Comparison of ENCODE assay signal across 16 mouse cellular contexts in the genomic region with DNA sequence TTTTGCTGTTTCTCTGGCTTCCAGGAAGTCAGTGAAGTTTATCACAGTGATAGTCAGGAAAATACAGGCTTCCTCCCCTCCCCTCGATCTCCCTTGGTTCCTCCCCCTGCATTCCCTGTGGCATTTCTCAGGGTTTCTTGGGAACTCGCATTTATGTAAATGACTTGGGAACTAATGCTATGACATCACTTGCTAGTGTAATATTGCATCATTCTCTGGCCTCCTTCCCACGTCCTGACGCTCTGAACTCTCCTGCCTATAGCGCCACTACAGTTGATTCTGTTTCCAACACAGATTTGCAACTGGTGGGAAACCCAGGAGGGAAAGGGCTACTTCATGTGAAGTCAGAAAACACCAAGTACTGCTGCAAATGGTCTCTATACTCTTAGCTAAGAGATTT. TPM values are rescaled to one million over a fixed set of nuclear protein-coding genes. Genes with fewer than 3 reads are reported as not detected.
DNase-seq lines count a peak whose midpoint lies in the region; ATAC-seq and TF ChIP-seq lines count a peak whose summit lies in the region.
"Had no signal": no experiment of that assay in that cellular context is flagged by ENCODE, and none has a peak within 500 bp of the region (broad histone marks: within the 10 kb centered on the region; RNA-seq: fewer than 3 reads in every experiment).

No protein-coding gene starts in this region.

- peak overlapping the region; percentile 67 for H3K4me3 ChIP-seq in layer of hippocampus, adult 2 months
- H3K4me3 ChIP-seq in cortical plate, adult 2 months (ENCODE audit: insufficient read depth, low read length), result peak overlapping the region; percentile 68
- peak overlapping the region; percentile 46 for H3K4me3 ChIP-seq in midbrain, embryonic 16.5 days (ENCODE audit: low read depth, low read length)
- H3K4me3 ChIP-seq: gastrocnemius, adult 2 months; intestine, embryonic 15.5 days; limb, embryonic 12.5 days; megakaryocyte, embryonic 14.5 days had no signal

- H3K27ac ChIP-seq in layer of hippocampus, adult 2 months, result peak overlapping the region; percentile 92
- no peak overlapping the region for H3K27ac ChIP-seq in cortical plate, adult 2 months (ENCODE audit: insufficient read depth, low read length)
- H3K27ac ChIP-seq in midbrain, embryonic 16.5 days (ENCODE audit: low read length), result no peak overlapping the region
- H3K27ac ChIP-seq: gastrocnemius, adult 2 months; intestine, embryonic 15.5 days; limb, embryonic 12.5 days had no signal

- peak; percentile 47; the same call in 1 of the 2 replicates for TF ChIP-seq POLR2A in cortical plate, adult 2 months (IDR thresholded peaks at IDR 0.05; ENCODE audit: extremely low read depth, insufficient read depth, low read length)

- peak; percentile 32 to 49 for DNase-seq in layer of hippocampus, adult 2 months (ENCODE audit: low spot score in 2 of 2)
- DNase-seq in layer of hippocampus, adult 9-10 months (ENCODE audit: low spot score), result no peak
- DNase-seq in MN1 (ENCODE audit: low spot score), result peak; percentile 93
- DNase-seq in B cell, adult 2 months, result no peak
- no peak for DNase-seq in urinary bladder, adult 2 months (ENCODE audit: low spot score)
- DNase-seq: cerebellum, postnatal 25 days; gastrocnemius, adult 2 months; kidney, postnatal 14 days; lung, adult 2 months; thymus, adult 2 months had no signal

- no peak for ATAC-seq in midbrain, embryonic 16.5 days
- no peak for ATAC-seq in granulocyte monocyte progenitor cell, adult 5-6 weeks (replicated peaks; ENCODE audit: poor library complexity, severe bottlenecking)
- ATAC-seq: intestine, embryonic 15.5 days had no signal

- no peak overlapping the region for H3K9ac ChIP-seq in midbrain, embryonic 16.5 days (ENCODE audit: low read depth, low read length)
- H3K9ac ChIP-seq: intestine, embryonic 15.5 days; limb, embryonic 12.5 days had no signal

- peak overlapping the region; percentile 63 for H3K4me2 ChIP-seq in midbrain, embryonic 16.5 days (ENCODE audit: low read length)
- H3K4me2 ChIP-seq: intestine, embryonic 15.5 days; limb, embryonic 12.5 days had no signal

- H3K9me3 ChIP-seq in midbrain, embryonic 16.5 days (replicated peaks; ENCODE audit: control insufficient read depth, low read length, poor library complexity, severe bottlenecking), result no peaks in the 10 kb centered on the region
- H3K9me3 ChIP-seq: intestine, embryonic 15.5 days; limb, embryonic 12.5 days; megakaryocyte, embryonic 14.5 days had no signal

- 42% methylated on average over 5 of the region's 5 CpGs for WGBS in midbrain, embryonic 16.5 days

- no peaks in the 10 kb centered on the region for H3K27me3 ChIP-seq in midbrain, embryonic 16.5 days (ENCODE audit: control insufficient read depth, insufficient read depth, low read depth, low read length)

- peaks cover 3% of the 10 kb centered on the region for H3K4me1 ChIP-seq in cortical plate, adult 2 months (ENCODE audit: control insufficient read depth, insufficient read depth, low read length)
- peaks cover 7% of the 10 kb centered on the region; the same call in 1 of the 2 replicates for H3K4me1 ChIP-seq in midbrain, embryonic 16.5 days (ENCODE audit: control insufficient read depth, insufficient read depth, low read length)
- H3K4me1 ChIP-seq: intestine, embryonic 15.5 days had no signal

- peak; percentile 35 for TF ChIP-seq CTCF in layer of hippocampus, adult 2 months (conservative IDR thresholded peaks at IDR 0.05)
- no peak for TF ChIP-seq CTCF in cortical plate, adult 2 months (IDR thresholded peaks at IDR 0.05; ENCODE audit: extremely low read depth, insufficient read depth, low read length)

- H3K36me3 ChIP-seq in midbrain, embryonic 16.5 days (ENCODE audit: control insufficient read depth, insufficient read depth, low read length), result no peaks in the 10 kb centered on the region
- H3K36me3 ChIP-seq: intestine, embryonic 15.5 days; limb, embryonic 12.5 days had no signal

RNA-seq across cellular contexts. Expression of gene Cacng3, which starts 2.7 kb away (rescaled TPM):
- 10 to 100 TPM; 60.3 to 60.7 TPM for total RNA-seq in layer of hippocampus, adult 2 months (2021)
- 75.6 and 77.1 TPM in 2 replicates for polyA plus RNA-seq in cortical plate, adult 2 months (2012; rRNA removed)
- 28.8 and 30.7 TPM in 2 replicates for polyA plus RNA-seq in midbrain, embryonic 16.5 days (2015; fragmentation: Nextera tagmentation; extraction: Ambion mirVana)
- 0.01 and 0.03 TPM in 2 replicates for polyA plus RNA-seq in urinary bladder, adult 2 months (2012; rRNA removed)
- total RNA-seq in granulocyte monocyte progenitor cell, adult 5-6 weeks (2014; fragmentation: Nextera tagmentation), result not detected in 2 replicates
- not detected in 2 replicates for total RNA-seq in granulocyte monocyte progenitor cell, adult 5-6 weeks (2017)
- total RNA-seq: gastrocnemius, adult 2 months had no signal
- polyA plus RNA-seq: limb, embryonic 12.5 days; lung, adult 2 months; thymus, adult 2 months had no signal

Comparison
In these comparisons a context has a peak if more than half of its experiments do, and no peak if none do; other contexts are left out.
1. DNase-seq: peak in layer of hippocampus, adult 2 months (2 of 2) and MN1 (single experiment); none in layer of hippocampus, adult 9-10 months (single experiment), B cell, adult 2 months (0 of 2) and urinary bladder, adult 2 months (single experiment).
2. RNA of gene Cacng3, which starts 2.7 kb away (polyA plus RNA-seq): 75.6 to 77.1 TPM in cortical plate, adult 2 months and 28.8 to 30.7 TPM in midbrain, embryonic 16.5 days; 0.01 to 0.03 TPM in urinary bladder, adult 2 months; every median in the first group is over 10 times any median in the second.
3. Peak in every context shown above with its lines, with median percentiles within 50 percentile points of each other: H3K4me3 ChIP-seq.